Mouse (Mus musculus) liver, embryonic 12.5 days (tissue): ENCODE measurements around the gene Nudt1. TPM values are rescaled to one million over a fixed set of nuclear protein-coding genes. Genes with fewer than 3 reads are reported as not detected.

Experiments
- polyA plus RNA-seq: library from polyadenylated mRNA; unstranded; fragments of >200 nt; fragmentation: Nextera tagmentation; extraction: Ambion mirVana; gene quantifications from 2 replicates; pipeline ENCODE4 v1.2.1, GENCODE M21; 2016

The Nudt1 gene
- polyA plus RNA-seq, 1 experiment from 2014 or later = 36.3 TPM

Other genes with a start within 250 kb of the Nudt1 start
- gene Mad1l1, start 104 bp upstream of the Nudt1 start, polyA plus RNA-seq = 31.0 and 33.6 TPM in 2 replicates
- gene Mrm2, start 10.2 kb downstream of the Nudt1 start, polyA plus RNA-seq = 12.0 and 14.7 TPM in 2 replicates
- 11.9 and 14.0 TPM in 2 replicates for gene Snx8, start 67.6 kb downstream of the Nudt1 start, polyA plus RNA-seq
- 217 and 229 TPM in 2 replicates for gene Eif3b, start 97.7 kb downstream of the Nudt1 start, polyA plus RNA-seq
- not detected in 2 replicates for gene Gm4869, start 124.0 kb downstream of the Nudt1 start, polyA plus RNA-seq
- 12.4 TPM in 2 replicates for gene Chst12, start 183.9 kb downstream of the Nudt1 start, polyA plus RNA-seq
- gene Grifin, start 243.4 kb downstream of the Nudt1 start, polyA plus RNA-seq = 6.3 and 7.8 TPM in 2 replicates